Mouse (Mus musculus) hindbrain, embryonic 11.5 days (tissue): ENCODE data around the gene Mfn2. TPM values are rescaled to one million over a fixed set of nuclear protein-coding genes. Genes with fewer than 3 reads are reported as not detected.

Experiments
- ATAC-seq: fragments of 200-750 bp; cut with Nextera tagmentation; 2 replicates; pipeline ENCODE4 v1.8.0; 2017; ENCODE audit warnings: mild to moderate bottlenecking, moderate TSS enrichment, moderate library complexity; ENCODE audit not compliant: low FRiP score
- DNase-seq: peaks from one replicate; pipeline ENCODE4 v3.0.0-alpha.2; 2015; ENCODE audit warnings: low spot score
- H3K27ac ChIP-seq: fragments of 300-500 bp; sonication (generic); 2 replicates; pipeline ENCODE4 v1.5.1; 2014; ENCODE audit warnings: mild to moderate bottlenecking, low read depth, low read length
- H3K27me3 ChIP-seq: fragments of 300-500 bp; sonication (generic); 2 replicates; pipeline ENCODE4 v1.6.1; 2014; ENCODE audit warnings: mild to moderate bottlenecking, low read length, moderate library complexity, mixed read lengths; ENCODE audit not compliant: control insufficient read depth, insufficient read depth
- H3K36me3 ChIP-seq: fragments of 300-500 bp; sonication (generic); 2 replicates; pipeline ENCODE4 v1.6.1; 2014; ENCODE audit warnings: mild to moderate bottlenecking, low read length, moderate library complexity, mixed read lengths; ENCODE audit not compliant: control insufficient read depth, insufficient read depth
- H3K4me1 ChIP-seq: fragments of 300-500 bp; sonication (generic); replicated peaks from 2 replicates; pipeline ENCODE4 v1.6.1; 2014; ENCODE audit warnings: low read length, mixed read lengths; ENCODE audit not compliant: control insufficient read depth, insufficient read depth
- H3K4me2 ChIP-seq: fragments of 300-500 bp; sonication (generic); replicated peaks from 2 replicates; pipeline ENCODE4 v1.6.1; 2014; ENCODE audit warnings: mild to moderate bottlenecking, low read depth, low read length
- H3K4me3 ChIP-seq: fragments of 300-500 bp; sonication (generic); 2 replicates; pipeline ENCODE4 v1.5.1; 2014; ENCODE audit warnings: low read depth, low read length
- H3K9ac ChIP-seq: fragments of 300-500 bp; sonication (generic); 2 replicates; pipeline ENCODE4 v1.6.1; 2014; ENCODE audit warnings: low read depth, low read length
- H3K9me3 ChIP-seq: fragments of 300-500 bp; sonication (generic); 2 replicates; pipeline ENCODE4 v1.6.1; 2016; ENCODE audit warnings: low read length; ENCODE audit not compliant: control insufficient read depth
- WGBS: fragments of 180-500 bp; shearing (Covaris S2); extraction: QIAGEN DNeasy Blood & Tissue Kit; methylation state at CpG from one replicate; pipeline ENCODE4 v1.1.7; 2014; 5-methylcytosine and 5-hydroxymethylcytosine counted together
- polyA plus RNA-seq: library from polyadenylated mRNA; unstranded; fragments of >200 nt; fragmentation: Nextera tagmentation; extraction: Ambion mirVana; gene quantifications from 2 replicates; pipeline ENCODE4 v1.2.1, GENCODE M21; 2014

Gene Mfn2
- polyA plus RNA-seq, 1 experiment from 2014 or later = 33.2 TPM

DNA sequence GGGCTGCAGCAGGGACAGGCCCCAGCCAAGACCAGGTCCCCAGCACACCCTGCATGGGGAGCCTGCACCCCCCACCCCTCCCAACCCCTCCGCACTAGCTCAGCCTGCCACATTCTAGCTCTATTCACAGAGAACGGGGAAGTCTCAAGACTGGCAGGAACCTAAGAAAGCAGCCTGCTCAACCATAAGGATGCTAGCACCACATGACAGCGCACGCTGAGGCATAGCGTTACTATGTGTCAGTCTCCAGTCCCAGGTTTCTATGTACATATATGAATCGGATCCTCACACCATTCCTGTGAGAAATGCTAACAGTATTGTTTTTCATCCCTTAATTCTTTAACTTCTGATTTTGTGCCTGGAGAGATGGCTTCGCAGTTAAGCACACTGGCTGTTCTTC is 24.0 kb upstream of the Mfn2 start:
- 65% methylated on average over 7 of the region's 7 CpGs for WGBS
- H3K9me3 ChIP-seq = no peaks in the 10 kb centered on the region
- H3K4me3 ChIP-seq = no peak overlapping the region
- no peak overlapping the region for H3K4me2 ChIP-seq
- ATAC-seq = no peak
- no peak overlapping the region for H3K9ac ChIP-seq
- DNase-seq = no peak
- no peaks in the 10 kb centered on the region for H3K4me1 ChIP-seq
- no peaks in the 10 kb centered on the region for H3K27me3 ChIP-seq
- H3K27ac ChIP-seq = no peak overlapping the region
- no peaks in the 10 kb centered on the region for H3K36me3 ChIP-seq

DNA sequence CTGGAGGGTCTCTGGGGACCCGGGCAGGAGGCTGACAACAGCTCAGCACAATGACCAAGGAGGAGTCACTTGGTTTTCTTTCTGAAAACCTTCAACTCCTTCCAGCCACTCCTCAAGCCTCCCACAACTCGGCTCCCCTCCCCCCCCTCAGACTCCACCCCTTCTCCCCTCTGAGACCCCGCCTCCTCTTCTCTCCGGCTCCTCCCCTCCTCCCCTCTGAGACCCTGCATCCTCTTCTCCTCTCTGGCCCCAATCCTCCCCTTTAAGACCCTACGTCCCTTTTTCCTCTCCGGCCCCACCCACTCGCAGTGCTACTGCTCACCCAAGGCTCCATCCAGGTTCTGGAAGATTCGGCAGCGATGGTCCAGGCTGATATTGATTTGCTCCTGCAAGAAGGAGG is 23.6 kb upstream of the Mfn2 start:
- DNase-seq (peak; percentile 35), ATAC-seq (no peak)
- no peak overlapping the region for H3K9ac ChIP-seq

DNA sequence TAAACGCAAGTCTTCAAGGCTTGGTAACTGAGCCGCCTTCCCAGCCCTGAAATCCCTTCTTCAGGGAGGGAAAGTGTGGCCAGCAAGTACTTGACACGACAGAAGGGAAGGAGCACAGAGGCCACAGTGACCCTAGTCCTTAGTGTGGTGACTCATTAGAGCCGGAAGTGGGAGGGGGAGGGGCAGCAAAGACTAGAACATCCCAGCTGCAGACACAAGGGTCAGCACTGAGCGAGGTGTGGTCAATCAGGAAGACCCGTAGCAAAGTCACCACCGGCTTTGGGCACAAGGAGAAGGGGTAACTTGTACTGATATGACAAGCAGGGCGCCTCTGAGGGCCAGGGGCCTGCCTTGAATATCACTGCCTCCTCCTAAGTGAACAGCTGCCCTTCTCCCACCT is 23.2 kb upstream of the Mfn2 start:
- Histone ChIP-seq H3K4me1 (no peaks in the 10 kb centered on the region), H3K4me3 (no peak overlapping the region), H3K27me3 (no peaks in the 10 kb centered on the region), H3K36me3 (no peaks in the 10 kb centered on the region), H3K4me2 (no peak overlapping the region), H3K9ac (no peak overlapping the region), H3K27ac (no peak overlapping the region), H3K9me3 (no peaks in the 10 kb centered on the region)
- WGBS = 43% methylated on average over 8 of the region's 8 CpGs
- DNase-seq = peak; percentile 17
- ATAC-seq = no peak

More for the DNA sequence above, 23.6 kb upstream of the Mfn2 start:
- Histone ChIP-seq H3K9me3 (no peaks in the 10 kb centered on the region), H3K27ac (no peak overlapping the region), H3K4me2 (no peak overlapping the region), H3K27me3 (no peaks in the 10 kb centered on the region), H3K36me3 (no peaks in the 10 kb centered on the region), H3K4me3 (no peak overlapping the region), H3K4me1 (no peaks in the 10 kb centered on the region)
- 10% methylated on average over 8 of the region's 9 CpGs for WGBS

DNA sequence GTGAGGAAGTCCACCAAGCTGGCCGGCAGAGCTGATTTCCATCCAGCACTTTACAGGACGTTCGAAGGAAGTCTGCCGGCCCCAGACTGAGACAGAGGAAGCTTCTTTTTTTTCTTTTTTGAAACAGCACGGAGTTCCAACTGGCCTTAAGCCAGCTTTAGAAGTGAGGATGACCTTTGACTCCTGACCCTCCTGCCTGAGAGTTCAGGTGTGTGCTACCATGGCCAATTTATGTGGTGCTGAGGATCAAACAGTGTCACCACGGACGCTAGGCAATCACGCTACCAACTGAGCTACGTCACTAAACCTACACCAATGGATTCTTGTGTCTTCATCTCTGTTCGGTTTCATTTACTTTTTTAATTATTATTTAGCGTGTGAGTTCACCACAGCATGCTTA is 17.8 kb upstream of the Mfn2 start:
- no peak overlapping the region for H3K27ac ChIP-seq
- no peak overlapping the region for H3K9ac ChIP-seq
- no peak for ATAC-seq
- no peak overlapping the region for H3K4me3 ChIP-seq
- no peaks in the 10 kb centered on the region for H3K36me3 ChIP-seq
- WGBS = 85% methylated on average over 11 of the region's 11 CpGs
- no peaks in the 10 kb centered on the region for H3K9me3 ChIP-seq
- DNase-seq = no peak
- H3K4me2 ChIP-seq = no peak overlapping the region
- no peaks in the 10 kb centered on the region for H3K4me1 ChIP-seq
- no peaks in the 10 kb centered on the region for H3K27me3 ChIP-seq

DNA sequence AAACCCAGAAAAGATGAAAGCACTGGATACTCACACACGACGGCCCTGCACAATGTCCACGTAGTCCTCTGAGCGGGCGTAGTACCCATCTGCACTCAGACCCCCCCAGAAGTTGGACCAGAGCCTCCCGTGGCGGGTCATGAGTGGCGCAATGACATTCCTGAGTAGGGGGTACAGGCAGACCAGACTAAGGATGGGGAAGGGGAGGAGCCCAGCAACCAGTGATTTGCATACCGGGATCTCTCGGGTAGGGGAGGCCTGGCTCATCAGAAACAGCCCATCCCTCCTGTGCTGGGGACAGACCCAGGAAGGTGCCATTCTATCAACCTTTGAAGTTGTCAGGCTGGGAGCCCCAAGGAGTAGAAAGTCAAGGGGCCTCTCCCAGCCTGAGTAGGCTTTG is 16.5 kb upstream of the Mfn2 start:
- ATAC-seq = peak; percentile 30; the same call in 1 of the 2 replicates
- no peak for DNase-seq
- Histone ChIP-seq H3K4me3 (no peak overlapping the region), H3K9ac (no peak overlapping the region), H3K27me3 (no peaks in the 10 kb centered on the region), H3K4me2 (no peak overlapping the region), H3K4me1 (no peaks in the 10 kb centered on the region), H3K27ac (no peak overlapping the region), H3K9me3 (no peaks in the 10 kb centered on the region), H3K36me3 (no peaks in the 10 kb centered on the region)
- WGBS = 36% methylated on average over 10 of the region's 10 CpGs

DNA sequence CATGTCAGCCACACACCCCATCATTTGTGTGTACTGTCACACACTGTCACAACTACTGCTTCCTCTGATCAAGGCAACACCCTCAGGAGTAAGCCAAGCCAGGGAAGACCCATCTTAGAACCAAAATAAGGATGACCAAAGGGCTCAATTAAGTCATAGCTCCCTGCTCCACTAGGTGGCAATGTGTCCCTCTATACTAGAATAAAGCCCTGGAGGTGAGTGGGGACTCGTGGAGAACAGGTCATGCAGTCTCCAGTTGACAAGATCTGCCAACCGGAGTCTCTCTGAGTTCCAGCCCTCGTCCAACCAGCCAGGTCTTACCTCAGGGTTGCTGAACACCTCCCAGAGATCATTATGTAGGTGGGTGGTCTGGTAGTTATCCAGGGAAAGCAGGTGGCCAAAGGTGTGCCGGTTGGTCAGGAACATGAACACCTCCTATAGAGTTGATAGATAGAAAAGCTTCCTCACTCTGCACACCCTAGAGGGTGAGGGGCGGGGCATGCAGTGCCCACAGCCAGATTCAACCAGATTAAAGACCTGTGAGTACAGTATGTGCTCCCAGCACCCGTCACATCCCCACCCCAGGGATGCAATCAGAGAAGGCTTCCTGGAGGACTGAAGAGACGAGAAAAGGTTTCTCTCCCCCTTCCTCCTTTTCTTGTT is 14.1 kb upstream of the Mfn2 start:
- DNase-seq = peak; percentile 55
- no peaks in the 10 kb centered on the region for H3K36me3 ChIP-seq
- no peaks in the 10 kb centered on the region for H3K9me3 ChIP-seq
- no peaks in the 10 kb centered on the region for H3K4me1 ChIP-seq
- peak; percentile 28 for ATAC-seq
- no peak overlapping the region for H3K27ac ChIP-seq
- no peaks in the 10 kb centered on the region for H3K27me3 ChIP-seq
- 61% methylated on average over 7 of the region's 7 CpGs for WGBS
- H3K9ac ChIP-seq = no peak overlapping the region
- no peak overlapping the region for H3K4me2 ChIP-seq
- no peak overlapping the region for H3K4me3 ChIP-seq

DNA sequence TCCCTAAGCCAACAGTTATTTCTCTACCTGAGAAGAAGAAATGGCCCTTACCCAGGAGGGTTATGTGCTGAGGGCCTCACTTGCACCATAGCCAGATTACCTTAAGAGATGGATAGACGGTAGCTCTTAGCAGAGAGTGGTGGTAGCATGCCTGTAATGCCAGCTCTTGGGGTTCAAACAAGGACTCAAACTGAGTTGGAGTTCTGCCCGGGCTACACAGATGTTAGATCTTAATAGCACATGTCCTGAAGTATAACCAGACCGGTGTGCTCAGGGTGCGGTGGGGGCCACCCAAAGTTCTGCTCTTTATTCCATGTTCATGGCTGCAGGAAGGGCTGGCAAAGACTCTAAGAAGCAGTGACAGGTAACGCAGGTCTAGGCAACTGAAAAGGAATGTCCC is 5.0 kb upstream of the Mfn2 start:
- no peak for DNase-seq
- no peak overlapping the region for H3K4me2 ChIP-seq
- no peak for ATAC-seq
- no peak overlapping the region for H3K4me3 ChIP-seq
- H3K27ac ChIP-seq = no peak overlapping the region
- WGBS = 91% methylated on average over 5 of the region's 5 CpGs
- H3K9ac ChIP-seq = no peak overlapping the region
- no peaks in the 10 kb centered on the region for H3K9me3 ChIP-seq
- no peaks in the 10 kb centered on the region for H3K36me3 ChIP-seq
- no peaks in the 10 kb centered on the region for H3K27me3 ChIP-seq
- H3K4me1 ChIP-seq = no peaks in the 10 kb centered on the region

DNA sequence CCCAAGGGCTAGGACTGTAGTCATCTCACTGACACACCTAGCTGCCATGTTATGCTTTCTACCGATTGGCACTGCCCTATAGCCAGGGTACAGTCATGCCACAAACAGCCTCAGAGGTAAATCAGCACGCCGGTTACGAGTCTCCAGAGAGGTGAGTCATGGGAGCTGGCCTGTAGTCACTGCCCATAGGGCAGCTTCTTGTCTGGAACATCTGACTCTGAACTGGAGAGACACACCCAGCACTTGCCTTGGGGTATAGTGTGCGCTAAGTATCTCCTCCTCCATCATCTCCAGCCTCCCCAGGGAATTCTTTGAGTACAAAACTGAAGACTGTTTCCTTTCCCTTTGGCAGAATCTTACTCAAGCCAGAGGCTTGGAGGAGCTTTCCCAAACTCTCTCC is 1.7 kb upstream of the Mfn2 start:
- Histone ChIP-seq H3K27ac (no peak overlapping the region), H3K36me3 (no peaks in the 10 kb centered on the region), H3K4me2 (no peak overlapping the region), H3K9me3 (no peaks in the 10 kb centered on the region), H3K9ac (no peak overlapping the region), H3K27me3 (no peaks in the 10 kb centered on the region), H3K4me1 (peaks cover 3% of the 10 kb centered on the region; the same call in 1 of the 2 replicates), H3K4me3 (no peak overlapping the region)
- no peak for DNase-seq
- ATAC-seq = no peak
- WGBS = 85% methylated on average over 5 of the region's 5 CpGs

DNA sequence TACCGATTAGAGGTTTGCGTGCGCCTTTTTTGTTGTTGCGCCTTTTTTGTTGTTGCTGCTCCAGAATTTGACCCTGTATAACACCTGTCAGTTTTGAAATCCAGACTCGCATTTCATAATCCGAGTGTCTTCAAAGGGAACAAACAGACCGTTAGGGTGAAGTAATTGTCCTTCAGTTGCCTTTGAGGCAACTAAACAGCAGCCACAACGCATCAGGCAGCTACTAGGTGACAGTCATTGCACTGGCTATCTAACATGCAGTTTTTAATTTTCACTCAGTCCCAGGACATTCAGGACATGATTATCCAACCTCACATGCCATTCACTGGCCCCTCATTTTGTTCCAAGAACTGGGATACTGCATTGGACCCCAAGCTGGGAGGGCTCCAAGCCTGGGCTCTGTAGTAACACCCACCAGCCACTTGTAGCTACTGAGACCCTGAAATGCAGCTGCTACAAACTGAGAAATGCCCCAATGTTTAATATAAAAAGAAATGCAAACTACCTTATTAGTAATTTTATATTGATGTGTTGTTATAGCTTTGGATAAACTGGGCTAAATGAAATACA is 671 bp upstream of the Mfn2 start:
- DNase-seq = no peak
- peak overlapping the region; percentile 81 for H3K4me3 ChIP-seq
- H3K36me3 ChIP-seq = no peaks in the 10 kb centered on the region
- peak; percentile 36; the same call in 1 of the 2 replicates for ATAC-seq
- WGBS = under 1% methylated on average over 8 of the region's 8 CpGs
- H3K4me1 ChIP-seq = peaks cover 3% of the 10 kb centered on the region; the same call in 1 of the 2 replicates
- H3K9me3 ChIP-seq = no peaks in the 10 kb centered on the region
- peak overlapping the region; percentile 38 for H3K4me2 ChIP-seq
- H3K9ac ChIP-seq = peak overlapping the region; percentile 89
- no peak overlapping the region for H3K27ac ChIP-seq
- H3K27me3 ChIP-seq = no peaks in the 10 kb centered on the region
